Mouse (Mus musculus): ENCODE measurements around the gene 4921539E11Rik. TPM values are rescaled to one million over a fixed set of nuclear protein-coding genes. Genes with fewer than 3 reads are reported as not detected.
A peak's percentile ranks its signal among the peaks of the same experiment; 100 is the strongest.

The 4921539E11Rik gene
- polyA plus RNA-seq, 1 experiment, result not detected

- no peaks in the 10 kb centered on the region for H3K27me3 ChIP-seq (replicated peaks)
- peaks cover 29% of the 10 kb centered on the region for H3K36me3 ChIP-seq (replicated peaks; ENCODE audit: low read length)
- H3K4me1 ChIP-seq, result peaks cover 40% of the 10 kb centered on the region
- peak overlapping the region; percentile 98 for H3K4me3 ChIP-seq (replicated peaks)
- TF ChIP-seq FLI1 (IDR thresholded peaks at IDR 0.05; ENCODE audit: low read length) (no peak), GATA1 (IDR thresholded peaks at IDR 0.05; ENCODE audit: borderline replicate concordance, low read length) (no peak)
- H3K9me3 ChIP-seq, result no peaks in the 10 kb centered on the region
Observed at GRCm38 (mm10) chr4:103214498-103214924, 76.2 kb downstream of the 4921539E11Rik start.

- H3K4me1 ChIP-seq, result peaks cover 40% of the 10 kb centered on the region
- TF ChIP-seq GATA1 (IDR thresholded peaks at IDR 0.05; ENCODE audit: borderline replicate concordance, low read length) (no peak), FLI1 (IDR thresholded peaks at IDR 0.05; ENCODE audit: low read length) (no peak)
- peaks cover 35% of the 10 kb centered on the region for H3K36me3 ChIP-seq (replicated peaks; ENCODE audit: low read length)
- H3K4me3 ChIP-seq (replicated peaks), result peak overlapping the region; percentile 98
- no peaks in the 10 kb centered on the region for H3K27me3 ChIP-seq (replicated peaks)
- no peaks in the 10 kb centered on the region for H3K9me3 ChIP-seq
Observed at GRCm38 (mm10) chr4:103213859-103214497, 76.7 kb downstream of the 4921539E11Rik start.

GRCm38 (mm10) chr4:103208553-103208952, 82.1 kb downstream of the 4921539E11Rik start:
- peaks cover 82% of the 10 kb centered on the region for H3K36me3 ChIP-seq (replicated peaks; ENCODE audit: low read length)
- TF ChIP-seq GATA1 (IDR thresholded peaks at IDR 0.05; ENCODE audit: borderline replicate concordance, low read length) (no peak), FLI1 (IDR thresholded peaks at IDR 0.05; ENCODE audit: low read length) (no peak)
- H3K27me3 ChIP-seq (replicated peaks), result no peaks in the 10 kb centered on the region
- no peak overlapping the region for H3K4me3 ChIP-seq (replicated peaks)
- H3K4me1 ChIP-seq, result peaks cover 20% of the 10 kb centered on the region
- H3K9me3 ChIP-seq, result no peaks in the 10 kb centered on the region

- peaks cover 86% of the 10 kb centered on the region for H3K36me3 ChIP-seq (replicated peaks; ENCODE audit: low read length)
- no peaks in the 10 kb centered on the region for H3K27me3 ChIP-seq (replicated peaks)
- TF ChIP-seq GATA1 (IDR thresholded peaks at IDR 0.05; ENCODE audit: borderline replicate concordance, low read length) (no peak), FLI1 (IDR thresholded peaks at IDR 0.05; ENCODE audit: low read length) (no peak)
- H3K4me3 ChIP-seq (replicated peaks), result no peak overlapping the region
- H3K4me1 ChIP-seq, result peaks cover 8% of the 10 kb centered on the region
- no peaks in the 10 kb centered on the region for H3K9me3 ChIP-seq
Observed at GRCm38 (mm10) chr4:103203646-103204045, 87.0 kb downstream of the 4921539E11Rik start.

GRCm38 (mm10) chr4:103200046-103200445, 90.6 kb downstream of the 4921539E11Rik start:
- Histone ChIP-seq H3K9me3 (no peaks in the 10 kb centered on the region), H3K4me3 (replicated peaks) (no peak overlapping the region), H3K36me3 (replicated peaks; ENCODE audit: low read length) (peaks cover 86% of the 10 kb centered on the region), H3K27me3 (replicated peaks) (no peaks in the 10 kb centered on the region), H3K4me1 (peaks cover 17% of the 10 kb centered on the region)
- TF ChIP-seq GATA1 (IDR thresholded peaks at IDR 0.05; ENCODE audit: borderline replicate concordance, low read length) (no peak), FLI1 (IDR thresholded peaks at IDR 0.05; ENCODE audit: low read length) (no peak)

- peaks cover 13% of the 10 kb centered on the region; the same call in 1 of the 2 replicates for H3K4me1 ChIP-seq
Observed at GRCm38 (mm10) chr4:103199086-103199485, 91.6 kb downstream of the 4921539E11Rik start.

GRCm38 (mm10) chr4:103197401-103197800, 93.3 kb downstream of the 4921539E11Rik start:
- no peak overlapping the region for H3K4me3 ChIP-seq (replicated peaks)
- peaks cover 22% of the 10 kb centered on the region for H3K4me1 ChIP-seq
- H3K27me3 ChIP-seq (replicated peaks), result no peaks in the 10 kb centered on the region
- TF ChIP-seq FLI1 (IDR thresholded peaks at IDR 0.05; ENCODE audit: low read length) (no peak), GATA1 (IDR thresholded peaks at IDR 0.05; ENCODE audit: borderline replicate concordance, low read length) (no peak)
- no peaks in the 10 kb centered on the region for H3K9me3 ChIP-seq
- H3K36me3 ChIP-seq (replicated peaks; ENCODE audit: low read length), result peaks cover 92% of the 10 kb centered on the region

More at GRCm38 (mm10) chr4:103199086-103199485, 91.6 kb downstream of the 4921539E11Rik start:
- Histone ChIP-seq H3K9me3 (no peaks in the 10 kb centered on the region), H3K36me3 (replicated peaks; ENCODE audit: low read length) (peaks cover 86% of the 10 kb centered on the region), H3K4me3 (replicated peaks) (no peak overlapping the region), H3K27me3 (replicated peaks) (no peaks in the 10 kb centered on the region)
- TF ChIP-seq GATA1 (IDR thresholded peaks at IDR 0.05; ENCODE audit: borderline replicate concordance, low read length) (no peak), FLI1 (IDR thresholded peaks at IDR 0.05; ENCODE audit: low read length) (no peak)

GRCm38 (mm10) chr4:103192421-103192820, 98.2 kb downstream of the 4921539E11Rik start:
- H3K27me3 ChIP-seq (replicated peaks), result no peaks in the 10 kb centered on the region
- peaks cover 91% of the 10 kb centered on the region for H3K36me3 ChIP-seq (replicated peaks; ENCODE audit: low read length)
- H3K9me3 ChIP-seq, result peaks cover 3% of the 10 kb centered on the region; the same call in 1 of the 2 replicates
- TF ChIP-seq GATA1 (IDR thresholded peaks at IDR 0.05; ENCODE audit: borderline replicate concordance, low read length) (no peak), FLI1 (IDR thresholded peaks at IDR 0.05; ENCODE audit: low read length) (no peak)
- no peak overlapping the region for H3K4me3 ChIP-seq (replicated peaks)
- H3K4me1 ChIP-seq, result peaks cover 62% of the 10 kb centered on the region

- peaks cover 66% of the 10 kb centered on the region for H3K4me1 ChIP-seq
- no peak for TF ChIP-seq GATA1 (IDR thresholded peaks at IDR 0.05; ENCODE audit: borderline replicate concordance, low read length)
- no peaks in the 10 kb centered on the region for H3K27me3 ChIP-seq (replicated peaks)
- peaks cover 3% of the 10 kb centered on the region; the same call in 1 of the 2 replicates for H3K9me3 ChIP-seq
- H3K4me3 ChIP-seq (replicated peaks), result no peak overlapping the region
- peaks cover 87% of the 10 kb centered on the region for H3K36me3 ChIP-seq (replicated peaks; ENCODE audit: low read length)
Observed at GRCm38 (mm10) chr4:103188786-103189640, 101.7 kb downstream of the 4921539E11Rik start.

Other genes with a start within 250 kb of the 4921539E11Rik start
- gene Mier1, start 176.5 kb downstream of the 4921539E11Rik start, polyA plus RNA-seq (2012; ENCODE audit: insufficient read depth, low replicate concordance), result 1.2 and 2.3 TPM in 2 replicates
- gene Wdr78, start 176.3 kb downstream of the 4921539E11Rik start, polyA plus RNA-seq (2012; ENCODE audit: insufficient read depth, low replicate concordance), result 0.43 and 0.47 TPM in 2 replicates
- 1.4 and 5.9 TPM in 2 replicates for gene Slc35d1, start 75.7 kb downstream of the 4921539E11Rik start, polyA plus RNA-seq (2012; ENCODE audit: insufficient read depth, low replicate concordance)
- 0.55 TPM in 1 of 2 replicates, not detected in the other for gene Oma1, start 22.9 kb upstream of the 4921539E11Rik start, polyA plus RNA-seq (2012; ENCODE audit: insufficient read depth, low replicate concordance)